Mouse (Mus musculus) hindbrain, embryonic 15.5 days (tissue): Measurements from ENCODE around the gene Lrrn4. TPM values are rescaled to one million over a fixed set of nuclear protein-coding genes. Genes with fewer than 3 reads are reported as not detected.

Source experiments
- ATAC-seq: fragments of 200-750 bp; cut with Nextera tagmentation; 2 replicates; pipeline ENCODE4 v1.8.0; 2017; ENCODE audit warnings: low read depth, moderate number of reproducible peaks, moderate TSS enrichment; ENCODE audit not compliant: low FRiP score
- H3K27ac ChIP-seq: fragments of 300-500 bp; sonication (generic); replicated peaks from 2 replicates; pipeline ENCODE4 v1.5.1; 2015; ENCODE audit warnings: mild to moderate bottlenecking, inconsistent platforms
- H3K27me3 ChIP-seq: fragments of 300-500 bp; sonication (generic); 2 replicates; pipeline ENCODE4 v1.6.1; 2015; ENCODE audit warnings: control low read depth, inconsistent platforms
- H3K36me3 ChIP-seq: fragments of 300-500 bp; sonication (generic); 2 replicates; pipeline ENCODE4 v1.6.1; 2015; ENCODE audit warnings: control low read depth, inconsistent platforms
- H3K4me1 ChIP-seq: fragments of 300-500 bp; sonication (generic); replicated peaks from 2 replicates; pipeline ENCODE4 v1.6.1; 2015; ENCODE audit warnings: control low read depth, inconsistent platforms
- H3K4me2 ChIP-seq: fragments of 300-500 bp; sonication (generic); 2 replicates; pipeline ENCODE4 v1.6.1; 2015; ENCODE audit warnings: moderate library complexity, mild to moderate bottlenecking, inconsistent platforms
- H3K4me3 ChIP-seq: fragments of 300-500 bp; sonication (generic); 2 replicates; pipeline ENCODE4 v1.5.1; 2015; ENCODE audit warnings: mild to moderate bottlenecking, inconsistent platforms
- H3K9ac ChIP-seq: fragments of 300-500 bp; sonication (generic); 2 replicates; pipeline ENCODE4 v1.6.1; 2015; ENCODE audit warnings: inconsistent platforms
- H3K9me3 ChIP-seq: fragments of 300-500 bp; sonication (generic); 2 replicates; pipeline ENCODE4 v1.6.1; 2016; ENCODE audit warnings: control low read depth, inconsistent platforms
- WGBS: fragments of 180-500 bp; shearing (Covaris S2); methylation state at CpG from one replicate; pipeline ENCODE4 v1.1.7; 2015; 5-methylcytosine and 5-hydroxymethylcytosine counted together
- polyA plus RNA-seq: library from polyadenylated mRNA; unstranded; fragments of >200 nt; fragmentation: Nextera tagmentation; extraction: Ambion mirVana; gene quantifications from 2 replicates; pipeline ENCODE4 v1.2.1, GENCODE M21; 2015

Lrrn4 gene
- polyA plus RNA-seq, 1 experiment from 2014 or later = 0.69 TPM

GRCm38 (mm10) chr2:132863325-132863724 lies 17.4 kb downstream of the Lrrn4 start:
- Histone ChIP-seq H3K4me3 (no peak overlapping the region), H3K9me3 (no peaks in the 10 kb centered on the region), H3K27ac (no peak overlapping the region), H3K4me2 (no peak overlapping the region), H3K27me3 (no peaks in the 10 kb centered on the region), H3K4me1 (no peaks in the 10 kb centered on the region), H3K36me3 (peaks cover 20% of the 10 kb centered on the region), H3K9ac (no peak overlapping the region)
- 93% methylated on average over 2 of the region's 2 CpGs for WGBS
- ATAC-seq = no peak

DNA sequence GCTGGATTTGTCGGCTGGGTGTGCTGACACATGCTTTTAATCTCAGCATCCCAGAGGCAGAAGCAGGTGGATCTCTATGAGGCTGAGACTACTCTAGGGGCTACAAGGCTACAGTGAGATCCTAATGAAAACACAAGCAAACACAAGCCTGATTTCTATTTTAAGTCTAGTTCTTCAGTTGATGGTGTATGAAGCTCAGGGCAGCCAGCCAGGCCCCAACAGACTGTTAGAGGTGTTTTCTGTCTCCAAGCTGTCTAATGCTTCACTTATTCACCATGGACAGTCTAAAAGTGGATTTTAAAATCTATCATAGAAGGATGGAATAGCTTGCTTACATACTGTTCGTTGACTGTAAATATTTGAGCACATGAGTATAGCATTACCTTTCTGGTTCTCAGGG lies 19.2 kb downstream of the Lrrn4 start:
- Histone ChIP-seq H3K27ac (no peak overlapping the region), H3K36me3 (peaks cover 16% of the 10 kb centered on the region), H3K4me2 (no peak overlapping the region), H3K4me1 (no peaks in the 10 kb centered on the region), H3K27me3 (no peaks in the 10 kb centered on the region), H3K4me3 (no peak overlapping the region), H3K9me3 (no peaks in the 10 kb centered on the region), H3K9ac (no peak overlapping the region)
- no peak for ATAC-seq
- 97% methylated on average over 2 of the region's 2 CpGs for WGBS

- no peaks in the 10 kb centered on the region for H3K9me3 ChIP-seq
- no peaks in the 10 kb centered on the region for H3K4me1 ChIP-seq
- no peak for ATAC-seq
- no peak overlapping the region for H3K9ac ChIP-seq
- H3K36me3 ChIP-seq = peaks cover 11% of the 10 kb centered on the region
- H3K4me2 ChIP-seq = no peak overlapping the region
- no peak overlapping the region for H3K27ac ChIP-seq
- no peak overlapping the region for H3K4me3 ChIP-seq
- no peaks in the 10 kb centered on the region for H3K27me3 ChIP-seq
These were observed 20.3 kb downstream of the Lrrn4 start for GRCm38 (mm10) chr2:132860435-132860834.

- H3K4me1 ChIP-seq = no peaks in the 10 kb centered on the region
- H3K27ac ChIP-seq = no peak overlapping the region
- ATAC-seq = no peak
- peaks cover 11% of the 10 kb centered on the region; the same call in 1 of the 2 replicates for H3K36me3 ChIP-seq
- no peaks in the 10 kb centered on the region for H3K9me3 ChIP-seq
- WGBS = 82% methylated on average over 5 of the region's 5 CpGs
- H3K9ac ChIP-seq = no peak overlapping the region
- H3K4me2 ChIP-seq = no peak overlapping the region
- H3K27me3 ChIP-seq = no peaks in the 10 kb centered on the region
- no peak overlapping the region for H3K4me3 ChIP-seq
These were observed 24.4 kb downstream of the Lrrn4 start for GRCm38 (mm10) chr2:132856333-132856732.

DNA sequence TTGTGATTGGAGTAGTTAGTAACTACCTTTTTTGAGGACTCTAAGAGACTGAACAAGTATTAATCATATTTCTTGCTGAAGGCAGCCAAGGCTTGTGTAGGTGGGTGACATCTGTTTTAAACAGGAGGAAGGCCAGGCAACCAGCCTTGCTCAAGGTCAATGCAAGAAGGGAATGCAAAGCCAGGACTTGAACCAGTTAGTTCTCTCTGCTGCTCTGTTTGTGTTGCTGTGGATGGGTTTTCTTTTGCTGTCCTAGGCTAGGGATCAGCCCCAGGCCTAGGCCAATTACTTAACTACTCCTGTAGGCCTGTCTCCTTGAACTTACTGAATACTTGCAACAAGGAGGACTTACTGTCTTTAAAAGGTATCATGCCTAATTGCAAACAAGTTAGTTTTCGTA lies 27.6 kb downstream of the Lrrn4 start:
- Histone ChIP-seq H3K4me2 (no peak overlapping the region), H3K27ac (no peak overlapping the region), H3K9ac (no peak overlapping the region), H3K9me3 (no peaks in the 10 kb centered on the region), H3K36me3 (peaks cover 20% of the 10 kb centered on the region), H3K4me3 (no peak overlapping the region), H3K4me1 (peaks cover 13% of the 10 kb centered on the region), H3K27me3 (no peaks in the 10 kb centered on the region)
- 98% methylated on average over 1 of the region's 1 CpGs for WGBS
- ATAC-seq = no peak

- ATAC-seq = no peak
- H3K27ac ChIP-seq = no peak overlapping the region
- no peaks in the 10 kb centered on the region for H3K9me3 ChIP-seq
- H3K36me3 ChIP-seq = peaks cover 17% of the 10 kb centered on the region
- no peaks in the 10 kb centered on the region for H3K27me3 ChIP-seq
- H3K4me1 ChIP-seq = peaks cover 26% of the 10 kb centered on the region
- H3K4me3 ChIP-seq = no peak overlapping the region
- no peak overlapping the region for H3K4me2 ChIP-seq
- H3K9ac ChIP-seq = no peak overlapping the region
- 80% methylated on average over 6 of the region's 6 CpGs for WGBS
These were observed 31.6 kb downstream of the Lrrn4 start for GRCm38 (mm10) chr2:132849141-132849540.

GRCm38 (mm10) chr2:132848361-132848760 lies 32.3 kb downstream of the Lrrn4 start:
- no peak for ATAC-seq
- WGBS = 90% methylated on average over 4 of the region's 4 CpGs

DNA sequence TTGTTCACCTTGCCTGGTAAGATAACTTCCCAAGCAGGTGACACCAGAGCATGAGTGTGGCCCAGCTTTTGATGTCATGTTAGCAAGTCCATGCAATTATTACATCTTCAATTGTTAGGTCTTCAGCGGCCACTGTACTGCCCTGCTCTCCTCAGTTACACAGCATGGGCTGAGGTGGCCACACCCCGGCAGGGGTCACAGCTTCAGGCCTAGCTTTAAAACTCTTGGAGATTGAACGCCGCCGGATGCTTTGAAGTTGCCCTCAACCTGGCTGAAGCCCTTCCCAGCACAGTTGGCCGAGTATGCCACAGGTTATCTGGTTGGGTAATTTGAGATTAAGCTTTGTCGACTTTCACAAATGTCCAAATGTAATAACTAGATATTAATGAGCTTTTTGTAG lies 33.1 kb downstream of the Lrrn4 start:
- WGBS = 45% methylated on average over 7 of the region's 7 CpGs
- H3K4me3 ChIP-seq = peak overlapping the region; percentile 98
- ATAC-seq = no peak
- no peak overlapping the region for H3K27ac ChIP-seq
- no peaks in the 10 kb centered on the region for H3K9me3 ChIP-seq
- peaks cover 14% of the 10 kb centered on the region; the same call in 1 of the 2 replicates for H3K36me3 ChIP-seq
- peaks cover 26% of the 10 kb centered on the region for H3K4me1 ChIP-seq
- peak overlapping the region; percentile 62 for H3K4me2 ChIP-seq
- H3K9ac ChIP-seq = peak overlapping the region; percentile 92
- no peaks in the 10 kb centered on the region for H3K27me3 ChIP-seq

More at GRCm38 (mm10) chr2:132848361-132848760, 32.3 kb downstream of the Lrrn4 start:
- H3K4me3 ChIP-seq = no peak overlapping the region
- H3K27me3 ChIP-seq = no peaks in the 10 kb centered on the region
- H3K9me3 ChIP-seq = no peaks in the 10 kb centered on the region
- no peak overlapping the region for H3K9ac ChIP-seq
- peaks cover 26% of the 10 kb centered on the region for H3K4me1 ChIP-seq
- H3K4me2 ChIP-seq = peak overlapping the region; percentile 62
- no peak overlapping the region for H3K27ac ChIP-seq
- H3K36me3 ChIP-seq = peaks cover 14% of the 10 kb centered on the region; the same call in 1 of the 2 replicates

GRCm38 (mm10) chr2:132846407-132847358 lies 34.0 kb downstream of the Lrrn4 start, which contains the start of gene Crls1:
Crls1 (plus strand) TSS chr2:132846666.
- under 1% methylated on average over 87 of the region's 96 CpGs for whole genome bisulfite sequencing
- H3K4me3 ChIP-seq = peak within 1 kb of the TSS; percentile 98
- H3K27me3 ChIP-seq = no peaks in the 10 kb centered on the region
- H3K9me3 ChIP-seq = no peaks in the 10 kb centered on the region
- H3K27ac ChIP-seq = peak within 1 kb of the TSS; percentile 89
- peak; percentile 96 for ATAC-seq
- H3K4me1 ChIP-seq = peaks cover 26% of the 10 kb centered on the region
- H3K4me2 ChIP-seq = peak within 1 kb of the TSS; percentile 62
- H3K9ac ChIP-seq = peak within 1 kb of the TSS; percentile 92
- H3K36me3 ChIP-seq = peaks cover 11% of the 10 kb centered on the region; the same call in 1 of the 2 replicates

DNA sequence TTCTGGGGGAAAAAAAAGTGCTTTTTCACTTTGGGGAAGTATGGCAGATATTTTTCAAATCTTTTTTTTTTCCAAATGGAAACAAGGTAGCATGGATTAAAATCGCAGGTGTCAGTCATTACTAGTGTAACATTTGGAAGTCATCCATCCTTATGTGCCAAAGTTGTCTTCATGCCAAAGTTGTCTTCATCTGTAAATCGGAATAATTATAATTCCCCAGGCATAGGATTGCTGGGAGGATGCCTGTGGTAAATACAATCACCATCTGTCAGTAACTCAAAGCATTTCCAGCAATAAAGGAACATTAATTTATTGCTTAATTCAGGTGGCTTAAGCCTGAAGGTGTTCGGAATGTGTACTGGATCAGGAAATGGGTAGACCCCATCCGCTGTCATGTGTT lies 39.6 kb downstream of the Lrrn4 start:
- Histone ChIP-seq H3K27ac (no peak overlapping the region), H3K9me3 (no peaks in the 10 kb centered on the region), H3K9ac (no peak overlapping the region), H3K4me2 (no peak overlapping the region), H3K27me3 (no peaks in the 10 kb centered on the region), H3K36me3 (no peaks in the 10 kb centered on the region), H3K4me1 (0 out of 2 replicates have a peak, but pooled peaks cover under 1% of the 10 kb centered on the region), H3K4me3 (no peak overlapping the region)
- WGBS = 86% methylated on average over 4 of the region's 4 CpGs
- no peak for ATAC-seq
